13 mouse cellular contexts compared by ENCODE assay signal in genomic region chr2:35302049-35302885, GRCm38 (mm10). TPM values are rescaled to one million over a fixed set of nuclear protein-coding genes. Genes with fewer than 3 reads are reported as not detected.
DNase-seq lines count a peak whose midpoint lies in the region; ATAC-seq and TF ChIP-seq lines count a peak whose summit lies in the region.
"Had no signal": no experiment of that assay in that cellular context is flagged by ENCODE, and none has a peak within 500 bp of the region (broad histone marks: within the 10 kb centered on the region; RNA-seq: fewer than 3 reads in every experiment).

No protein-coding gene starts in this region.

- peak; percentile 33; the same call in 1 of the 2 replicates for TF ChIP-seq EP300 in lung, postnatal 0 days (IDR thresholded peaks at IDR 0.05)

- no peaks in the 10 kb centered on the region for H3K9me3 ChIP-seq in lung, embryonic 16.5 days (ENCODE audit: control insufficient read depth, low read length)
- H3K9me3 ChIP-seq in lung, postnatal 0 days (ENCODE audit: low read length), result no peaks in the 10 kb centered on the region
- H3K9me3 ChIP-seq: hindbrain, embryonic 15.5 days; limb, embryonic 13.5 days; megakaryocyte, embryonic 14.5 days had no signal

- H3K9ac ChIP-seq in lung, embryonic 16.5 days (ENCODE audit: low read length), result no peak overlapping the region; the same call in 1 of the 2 replicates
- no peak overlapping the region for H3K9ac ChIP-seq in lung, postnatal 0 days (replicated peaks; ENCODE audit: low read depth)
- H3K9ac ChIP-seq: hindbrain, embryonic 15.5 days; limb, embryonic 13.5 days had no signal

- H3K4me1 ChIP-seq in kidney, adult 2 months (ENCODE audit: control insufficient read depth, insufficient read depth, low read length), result no peaks in the 10 kb centered on the region
- peaks cover 6% of the 10 kb centered on the region; the same call in 1 of the 2 replicates for H3K4me1 ChIP-seq in lung, embryonic 16.5 days (replicated peaks; ENCODE audit: control insufficient read depth, insufficient read depth, low read length)
- H3K4me1 ChIP-seq in lung, adult 2 months (ENCODE audit: control insufficient read depth, insufficient read depth, low read length), result no peaks in the 10 kb centered on the region; the same call in 1 of the 2 replicates
- peaks cover 3% of the 10 kb centered on the region; the same call in 1 of the 2 replicates for H3K4me1 ChIP-seq in lung, postnatal 0 days (ENCODE audit: insufficient read depth, low read depth, low read length)
- H3K4me1 ChIP-seq: hindbrain, embryonic 15.5 days had no signal

- no peak overlapping the region for H3K27ac ChIP-seq in kidney, adult 2 months (ENCODE audit: insufficient read depth, low read depth, low read length)
- peak overlapping the region; percentile 58 for H3K27ac ChIP-seq in lung, embryonic 16.5 days (ENCODE audit: low read length)
- peak overlapping the region; percentile 32; the same call in 1 of the 2 replicates for H3K27ac ChIP-seq in lung, postnatal 0 days (ENCODE audit: low read length)
- H3K27ac ChIP-seq: hindbrain, embryonic 15.5 days; limb, embryonic 13.5 days had no signal

- ATAC-seq in lung, embryonic 16.5 days (ENCODE audit: low read depth), result peak; percentile 74
- peak; percentile 77 for ATAC-seq in lung, postnatal 0 days
- ATAC-seq: forebrain, embryonic 14.5 days had no signal

- DNase-seq in kidney, adult 2 months, result peak; percentile 13
- DNase-seq in kidney, adult 18-20 months, result no peak
- no peak for DNase-seq in lung, adult 2 months
- DNase-seq in lung, postnatal 0 days (ENCODE audit: low spot score), result peak; percentile 61
- no peak for DNase-seq in frontal cortex, postnatal 25 days (ENCODE audit: low spot score in 2 of 2)
- DNase-seq in left cerebral cortex, adult 11 months (ENCODE audit: low spot score), result no peak
- DNase-seq: cerebellum, adult 18-20 months; thymus, postnatal 4 days had no signal

- no peaks in the 10 kb centered on the region for H3K36me3 ChIP-seq in kidney, adult 2 months (ENCODE audit: control insufficient read depth, insufficient read depth, low read length)
- H3K36me3 ChIP-seq in lung, embryonic 16.5 days (ENCODE audit: control insufficient read depth, insufficient read depth, low read length), result no peaks in the 10 kb centered on the region
- H3K36me3 ChIP-seq in lung, postnatal 0 days (ENCODE audit: insufficient read depth, low read length), result peaks cover 20% of the 10 kb centered on the region
- H3K36me3 ChIP-seq: hindbrain, embryonic 15.5 days had no signal

- no peak for TF ChIP-seq CTCF in kidney, adult 2 months (conservative IDR thresholded peaks at IDR 0.05; ENCODE audit: insufficient read depth, insufficient read length, low read depth, low read length)
- no peak for TF ChIP-seq CTCF in lung, adult 2 months (IDR thresholded peaks at IDR 0.05; ENCODE audit: insufficient read depth, low read length)
- no peak for TF ChIP-seq CTCF in lung, postnatal 0 days (IDR thresholded peaks at IDR 0.05)

- H3K4me3 ChIP-seq in kidney, adult 2 months (ENCODE audit: insufficient read depth, low read depth, low read length), result no peak overlapping the region
- no peak overlapping the region for H3K4me3 ChIP-seq in lung, embryonic 16.5 days (ENCODE audit: low read length)
- no peak overlapping the region for H3K4me3 ChIP-seq in lung, adult 2 months (replicated peaks; ENCODE audit: extremely low read depth, low read depth, low read length)
- no peak overlapping the region for H3K4me3 ChIP-seq in lung, postnatal 0 days (ENCODE audit: low read depth, low read length)
- H3K4me3 ChIP-seq: hindbrain, embryonic 15.5 days; limb, embryonic 13.5 days; megakaryocyte, embryonic 14.5 days had no signal

- H3K27me3 ChIP-seq in kidney, adult 2 months (replicated peaks; ENCODE audit: control insufficient read depth, insufficient read depth, low read length), result no peaks in the 10 kb centered on the region
- H3K27me3 ChIP-seq in lung, embryonic 16.5 days (ENCODE audit: control insufficient read depth, insufficient read depth, low read depth, low read length), result no peaks in the 10 kb centered on the region
- no peaks in the 10 kb centered on the region for H3K27me3 ChIP-seq in lung, postnatal 0 days (replicated peaks; ENCODE audit: insufficient read depth, low read length)
- H3K27me3 ChIP-seq: hindbrain, embryonic 15.5 days; limb, embryonic 13.5 days had no signal

- no peak for TF ChIP-seq POLR2A in kidney, adult 2 months (IDR thresholded peaks at IDR 0.05; ENCODE audit: low read depth, low read length)
- no peak for TF ChIP-seq POLR2A in lung, adult 2 months (IDR thresholded peaks at IDR 0.05; ENCODE audit: borderline replicate concordance, extremely low read depth, low read depth, low read length)

- WGBS in kidney, adult 2 months, result 67% methylated on average over 13 of the region's 13 CpGs
- 46% methylated on average over 13 of the region's 13 CpGs for WGBS in lung, embryonic 16.5 days
- WGBS in lung, adult 2 months, result 56% methylated on average over 13 of the region's 13 CpGs
- 49% methylated on average over 13 of the region's 13 CpGs for WGBS in lung, postnatal 0 days

- H3K4me2 ChIP-seq in lung, embryonic 16.5 days (ENCODE audit: low read depth, low read length), result no peak overlapping the region
- no peak overlapping the region for H3K4me2 ChIP-seq in lung, postnatal 0 days (replicated peaks; ENCODE audit: low read depth, low read length)
- H3K4me2 ChIP-seq: hindbrain, embryonic 15.5 days; limb, embryonic 13.5 days had no signal

RNA-seq across cellular contexts. Expression of gene Stom, which starts 34.5 kb away (rescaled TPM):
- 16.0 and 18.8 TPM in 2 replicates for polyA plus RNA-seq in kidney, adult 2 months (2012; rRNA removed)
- 67.1 and 75.1 TPM in 2 replicates for polyA plus RNA-seq in lung, embryonic 16.5 days (2015; fragmentation: Nextera tagmentation; extraction: Ambion mirVana)
- polyA plus RNA-seq in lung, adult 2 months (2012; rRNA removed), result 45.1 and 69.5 TPM in 2 replicates
- polyA plus RNA-seq in lung, postnatal 0 days (2015; fragmentation: Nextera tagmentation; extraction: Ambion mirVana), result 76.9 and 86.2 TPM in 2 replicates

RNA-seq across cellular contexts. Expression of gene Gsn, which starts 46.1 kb away (rescaled TPM):
- polyA plus RNA-seq in kidney, adult 2 months (2012; rRNA removed), result 269 and 357 TPM in 2 replicates
- 241 and 277 TPM in 2 replicates for polyA plus RNA-seq in lung, embryonic 16.5 days (2015; fragmentation: Nextera tagmentation; extraction: Ambion mirVana)
- polyA plus RNA-seq in lung, adult 2 months (2012; rRNA removed), result 2,994 and 3,301 TPM in 2 replicates
- polyA plus RNA-seq in lung, postnatal 0 days (2015; fragmentation: Nextera tagmentation; extraction: Ambion mirVana), result 956 and 1,007 TPM in 2 replicates

Comparison
In these comparisons a context has a peak if more than half of its experiments do, and no peak if none do; other contexts are left out.
1. DNase-seq: peak in kidney, adult 2 months (single experiment) and lung, postnatal 0 days (single experiment); none in kidney, adult 18-20 months (single experiment), lung, adult 2 months (single experiment), frontal cortex, postnatal 25 days (0 of 2) and left cerebral cortex, adult 11 months (single experiment).